Mouse (Mus musculus) spleen, adult 2 months (tissue): ENCODE results near the gene Snx29.

ENCODE experiments used
- CTCF ChIP-seq: fragments of 200-500 bp; IDR thresholded peaks from 2 replicates; pipeline ENCODE4 v1.5.1; 2011; ENCODE audit warnings: mild to moderate bottlenecking, inconsistent platforms; ENCODE audit not compliant: insufficient read depth, insufficient read length, insufficient replicate concordance; ENCODE audit errors: extremely low read depth
- POLR2A ChIP-seq: fragments of 200-500 bp; IDR thresholded peaks from 2 replicates; pipeline ENCODE4 v1.6.1; 2011; ENCODE audit warnings: low read depth, low read length, inconsistent platforms

DNA sequence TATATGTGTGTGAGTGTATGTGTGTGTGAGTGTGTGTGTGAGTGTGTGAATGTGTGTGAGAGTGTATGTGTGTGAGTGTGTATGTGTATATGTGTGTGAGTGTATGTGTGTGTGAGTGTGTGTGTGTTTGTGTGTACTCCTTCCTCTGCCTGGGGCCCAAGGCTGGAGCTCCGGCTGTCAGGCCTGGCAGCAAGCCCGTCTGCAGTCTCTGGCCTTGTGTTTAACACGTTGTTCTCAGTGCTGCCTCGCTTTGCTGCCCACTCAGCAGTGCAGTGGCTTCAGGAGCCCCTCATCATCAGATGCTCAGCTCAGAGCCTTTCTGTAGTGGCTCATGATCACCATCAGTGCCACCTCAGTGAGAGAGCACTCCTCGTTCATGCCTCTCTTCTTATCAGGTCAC lies 61.7 kb downstream of the Snx29 start:
- TF ChIP-seq POLR2A (no peak), CTCF (no peak)
